Mouse (Mus musculus): ENCODE data around the gene Nrgn. TPM values are rescaled to one million over a fixed set of nuclear protein-coding genes. Genes with fewer than 3 reads are reported as not detected.

Nrgn gene
- polyA plus RNA-seq, 1 experiment = 66.0 TPM

DNA sequence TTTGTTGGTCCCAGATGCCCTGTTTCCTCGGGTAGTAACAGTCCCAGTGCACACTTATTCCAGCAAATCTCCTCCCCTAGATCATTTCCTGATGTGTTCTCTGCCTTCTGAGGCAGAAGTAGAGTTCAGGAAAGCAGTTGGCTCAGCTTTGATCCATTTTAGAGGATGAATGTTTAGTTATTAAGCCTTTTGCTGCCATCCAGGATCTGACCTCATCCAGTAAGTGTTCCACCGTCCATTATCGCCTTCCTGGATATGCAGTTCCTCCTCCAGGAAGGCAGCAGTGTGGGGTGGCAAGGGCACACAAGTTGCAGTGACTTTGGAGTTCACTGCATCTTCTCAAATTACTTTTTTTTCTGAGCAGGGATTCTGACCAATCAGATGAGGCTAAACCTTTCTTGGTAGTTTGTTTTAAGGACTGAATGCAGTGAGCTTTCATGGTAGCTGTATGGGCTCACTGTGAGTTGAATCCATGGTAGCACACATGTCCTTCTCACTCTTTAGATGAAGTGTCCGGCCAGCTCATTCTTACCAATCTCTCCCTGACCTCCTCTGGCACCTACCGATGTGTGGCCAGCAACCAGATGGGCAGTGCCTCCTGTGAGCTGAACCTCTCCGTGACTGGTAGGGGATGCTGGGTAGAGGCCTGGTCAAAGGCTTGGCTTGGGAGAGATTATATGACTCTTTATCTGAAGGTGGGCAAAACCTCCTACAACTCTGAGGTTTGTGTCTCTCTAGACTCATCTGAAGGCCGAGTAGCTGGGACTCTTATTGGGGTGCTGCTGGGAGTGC, 10.7 kb downstream of the Nrgn start:
- 69% methylated on average over 7 of the region's 7 CpGs for WGBS
- TF ChIP-seq POLR2A (IDR thresholded peaks at IDR 0.05; ENCODE audit: borderline replicate concordance, insufficient read depth, low read length) = no peak
- no peak overlapping the region for H3K27ac ChIP-seq (ENCODE audit: insufficient read depth, low read length)
- DNase-seq = no peak
- H3K27me3 ChIP-seq (ENCODE audit: control insufficient read depth, insufficient read depth, low read length) = no peaks in the 10 kb centered on the region
- H3K4me3 ChIP-seq (replicated peaks; ENCODE audit: insufficient read depth, low read depth, low read length) = no peak overlapping the region
- no peaks in the 10 kb centered on the region for H3K4me1 ChIP-seq (ENCODE audit: control insufficient read depth, insufficient read depth, low read length)

DNA sequence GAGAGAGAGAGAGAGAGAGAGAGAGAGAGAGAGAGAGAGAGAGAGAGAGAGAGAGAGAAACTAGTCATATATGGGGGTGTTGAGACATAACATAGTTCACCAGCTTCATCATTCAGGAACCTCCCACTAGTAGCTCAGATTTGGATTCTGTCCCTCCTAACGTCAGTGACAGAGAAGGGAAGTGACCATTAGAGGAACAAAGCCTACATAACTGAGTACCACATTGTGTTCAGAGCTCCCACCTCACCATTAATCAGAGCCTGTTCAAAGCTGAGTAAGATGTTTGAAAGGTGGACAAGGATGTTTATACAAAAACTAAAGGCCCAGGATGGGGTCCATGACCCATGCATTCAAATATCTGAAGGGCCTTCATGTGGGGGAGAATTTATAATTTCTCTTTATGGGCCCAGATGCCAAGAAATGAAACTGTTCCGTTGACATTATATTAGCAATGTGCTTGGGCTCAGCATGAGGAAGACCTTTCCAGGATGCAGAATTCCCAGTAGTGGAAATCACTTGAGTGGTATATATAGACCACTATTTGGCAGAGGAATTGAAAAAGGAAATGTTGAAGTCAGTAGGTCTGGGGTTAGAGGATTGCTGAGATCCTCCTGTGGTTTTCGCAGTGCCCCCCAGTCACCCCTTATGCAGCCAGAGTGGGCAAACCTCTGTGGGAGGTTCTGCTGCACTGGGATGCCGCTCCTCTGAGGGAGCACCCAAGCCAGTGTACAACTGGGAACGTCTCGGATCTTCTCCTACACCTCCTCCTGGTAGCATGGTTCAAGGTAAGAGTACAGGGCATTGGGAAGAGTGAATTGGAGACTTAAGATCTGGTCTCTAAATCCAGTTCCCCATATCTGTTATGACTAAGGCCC, 11.8 kb downstream of the Nrgn start:
- H3K4me1 ChIP-seq (ENCODE audit: control insufficient read depth, insufficient read depth, low read length) = no peaks in the 10 kb centered on the region
- 78% methylated on average over 6 of the region's 6 CpGs for WGBS
- no peak overlapping the region for H3K27ac ChIP-seq (ENCODE audit: insufficient read depth, low read length)
- H3K27me3 ChIP-seq (ENCODE audit: control insufficient read depth, insufficient read depth, low read length) = no peaks in the 10 kb centered on the region
- no peak for DNase-seq
- TF ChIP-seq CTCF (IDR thresholded peaks at IDR 0.05; ENCODE audit: borderline replicate concordance, insufficient read depth, low read depth, low read length) (no peak), POLR2A (IDR thresholded peaks at IDR 0.05; ENCODE audit: borderline replicate concordance, insufficient read depth, low read length) (no peak)
- no peak overlapping the region for H3K4me3 ChIP-seq (replicated peaks; ENCODE audit: insufficient read depth, low read depth, low read length)

- H3K27ac ChIP-seq (ENCODE audit: insufficient read depth, low read length) = no peak overlapping the region
- no peak overlapping the region for H3K4me3 ChIP-seq (replicated peaks; ENCODE audit: insufficient read depth, low read depth, low read length)
- H3K27me3 ChIP-seq (ENCODE audit: control insufficient read depth, insufficient read depth, low read length) = no peaks in the 10 kb centered on the region
- TF ChIP-seq CTCF (IDR thresholded peaks at IDR 0.05; ENCODE audit: borderline replicate concordance, insufficient read depth, low read depth, low read length) (no peak), POLR2A (IDR thresholded peaks at IDR 0.05; ENCODE audit: borderline replicate concordance, insufficient read depth, low read length) (no peak)
- 89% methylated on average over 4 of the region's 4 CpGs for WGBS
- DNase-seq = no peak
- no peaks in the 10 kb centered on the region for H3K4me1 ChIP-seq (ENCODE audit: control insufficient read depth, insufficient read depth, low read length)
These were observed 12.5 kb downstream of the Nrgn start for GRCm38 (mm10) chr9:37540226-37540625.

DNA sequence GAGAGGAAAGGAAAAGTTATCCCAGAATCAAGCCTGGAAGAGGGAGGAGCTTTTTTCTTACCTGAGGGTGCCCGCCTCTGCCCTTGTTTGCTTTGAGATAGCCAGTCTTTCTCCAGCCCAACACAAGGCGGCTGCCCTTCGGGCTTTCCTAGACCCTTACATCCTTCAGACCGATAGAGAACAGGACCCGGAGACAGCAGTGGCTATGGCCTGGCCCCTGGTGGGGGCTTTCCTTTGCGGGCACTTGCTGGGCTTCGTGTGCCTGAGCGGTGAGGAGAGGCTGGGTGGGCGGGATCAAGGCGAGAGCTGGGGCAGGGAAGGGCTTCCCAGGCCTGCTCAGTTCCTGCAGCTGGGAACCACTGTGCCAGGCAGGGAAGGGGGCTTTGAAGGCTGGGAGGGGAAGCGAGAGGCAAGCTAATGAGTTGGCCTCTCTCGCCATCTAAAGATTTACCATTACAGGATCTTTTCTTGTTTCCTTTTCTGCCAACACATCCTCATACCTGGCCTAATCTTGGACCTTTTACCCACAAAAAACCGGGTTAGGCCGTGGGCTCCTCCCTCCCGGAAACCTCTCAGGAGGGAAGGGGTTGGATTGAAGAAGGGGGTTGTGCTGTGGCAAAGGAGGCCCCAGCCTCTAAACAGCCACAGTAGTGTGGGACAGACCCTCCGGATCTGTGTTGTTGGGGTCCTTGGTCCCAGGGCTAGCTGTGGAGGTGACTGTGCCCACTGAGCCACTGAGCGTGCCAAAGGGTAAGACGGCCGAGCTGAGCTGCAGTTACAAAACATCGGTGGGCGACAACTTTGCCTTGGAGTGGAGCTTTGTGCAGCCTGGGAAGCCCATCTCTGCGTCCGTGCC, 13.3 kb downstream of the Nrgn start, which contains the start of gene Vsig2:
Vsig2 (plus strand) TSS at position 86 of the 856 bp plus-strand sequence.
- 62% methylated on average over 23 of the region's 23 CpGs for WGBS
- Histone ChIP-seq H3K27ac (ENCODE audit: insufficient read depth, low read length) (no peak within 1 kb of the TSS), H3K27me3 (ENCODE audit: control insufficient read depth, insufficient read depth, low read length) (no peaks in the 10 kb centered on the region), H3K4me1 (ENCODE audit: control insufficient read depth, insufficient read depth, low read length) (no peaks in the 10 kb centered on the region), H3K4me3 (replicated peaks; ENCODE audit: insufficient read depth, low read depth, low read length) (no peak within 1 kb of the TSS)
- TF ChIP-seq POLR2A (IDR thresholded peaks at IDR 0.05; ENCODE audit: borderline replicate concordance, insufficient read depth, low read length) = no peak
- TF ChIP-seq CTCF (IDR thresholded peaks at IDR 0.05; ENCODE audit: borderline replicate concordance, insufficient read depth, low read depth, low read length) = no peak
- DNase-seq = no peak

DNA sequence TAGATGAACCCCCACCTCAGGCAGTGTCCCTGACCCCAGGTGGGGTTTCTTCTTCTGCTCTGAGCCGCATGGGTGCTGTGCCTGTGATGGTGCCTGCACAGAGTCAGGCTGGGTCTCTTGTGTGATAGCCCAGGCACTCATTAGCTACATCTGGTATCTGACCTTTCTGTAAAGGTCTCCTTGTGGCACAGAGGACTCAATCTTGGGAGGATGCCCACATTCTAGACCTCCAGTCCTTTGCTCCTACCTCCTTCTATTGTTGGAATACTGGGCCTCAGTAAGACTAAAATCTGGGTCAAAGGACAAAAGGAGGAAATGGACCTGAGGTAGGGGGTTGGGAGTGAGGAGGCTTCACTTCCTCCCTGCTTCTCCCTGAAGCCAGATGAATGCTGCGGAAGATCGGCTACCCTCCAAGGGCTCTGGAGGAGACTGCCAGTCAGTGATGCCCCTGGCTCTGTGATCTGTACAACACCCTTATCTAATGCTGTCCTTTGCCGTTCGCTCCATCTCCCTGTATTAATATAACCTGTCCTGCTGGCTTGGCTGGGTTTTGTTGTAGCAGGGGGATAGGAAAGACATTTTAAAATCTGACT, 14.9 kb downstream of the Nrgn start:
- DNase-seq = no peak
- H3K4me3 ChIP-seq (replicated peaks; ENCODE audit: insufficient read depth, low read depth, low read length) = no peak overlapping the region
- H3K27ac ChIP-seq (ENCODE audit: insufficient read depth, low read length) = no peak overlapping the region
- H3K27me3 ChIP-seq (ENCODE audit: control insufficient read depth, insufficient read depth, low read length) = no peaks in the 10 kb centered on the region
- H3K4me1 ChIP-seq (ENCODE audit: control insufficient read depth, insufficient read depth, low read length) = no peaks in the 10 kb centered on the region
- 78% methylated on average over 5 of the region's 5 CpGs for WGBS
- TF ChIP-seq CTCF (IDR thresholded peaks at IDR 0.05; ENCODE audit: borderline replicate concordance, insufficient read depth, low read depth, low read length) = no peak

DNA sequence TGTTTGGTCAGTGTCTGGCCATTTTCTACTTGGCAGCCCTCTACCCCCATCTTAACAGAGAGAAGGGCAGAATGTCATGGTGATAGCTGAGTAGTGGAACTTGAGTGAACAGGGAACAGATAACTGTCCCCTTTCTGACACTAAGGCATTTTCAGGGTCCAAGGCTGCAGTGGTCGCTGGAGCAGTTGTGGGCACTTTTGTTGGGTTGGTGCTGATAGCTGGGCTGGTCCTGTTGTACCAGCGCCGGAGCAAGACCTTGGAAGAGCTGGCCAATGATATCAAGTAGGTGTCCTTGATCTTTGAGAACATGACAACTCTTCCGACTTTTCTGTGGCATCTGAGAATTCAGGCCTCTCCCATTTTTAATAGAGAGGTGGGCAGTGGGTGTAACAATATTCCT, 15.9 kb downstream of the Nrgn start:
- Histone ChIP-seq H3K4me3 (replicated peaks; ENCODE audit: insufficient read depth, low read depth, low read length) (no peak overlapping the region), H3K27ac (ENCODE audit: insufficient read depth, low read length) (no peak overlapping the region), H3K4me1 (ENCODE audit: control insufficient read depth, insufficient read depth, low read length) (no peaks in the 10 kb centered on the region), H3K27me3 (ENCODE audit: control insufficient read depth, insufficient read depth, low read length) (no peaks in the 10 kb centered on the region)
- 82% methylated on average over 4 of the region's 4 CpGs for WGBS
- no peak for TF ChIP-seq POLR2A (IDR thresholded peaks at IDR 0.05; ENCODE audit: borderline replicate concordance, insufficient read depth, low read length)
- TF ChIP-seq CTCF (IDR thresholded peaks at IDR 0.05; ENCODE audit: borderline replicate concordance, insufficient read depth, low read depth, low read length) = no peak
- no peak for DNase-seq

Data from cerebellum, adult 2 months (tissue).